Mouse (Mus musculus) testis, adult 2 months (tissue): Measurements from ENCODE around the gene Uqcr11.

ENCODE experiments used
- CTCF ChIP-seq: fragments of 200-500 bp; IDR thresholded peaks from 2 replicates; pipeline ENCODE4 v1.5.1; 2012; ENCODE audit warnings: low read depth, mild to moderate bottlenecking, inconsistent platforms, low read length, moderate library complexity; ENCODE audit not compliant: control insufficient read depth, insufficient read depth, insufficient replicate concordance
- POLR2A ChIP-seq: fragments of 200-500 bp; IDR thresholded peaks from 2 replicates; pipeline ENCODE4 v1.6.1; 2012; ENCODE audit warnings: low read depth, mild to moderate bottlenecking, inconsistent platforms, low read length, moderate library complexity; ENCODE audit not compliant: control insufficient read depth

- TF ChIP-seq POLR2A, result no peak
- no peak for TF ChIP-seq CTCF
These were observed 40.9 kb downstream of the Uqcr11 start for GRCm38 (mm10) chr10:80365736-80366135.
